Mouse (Mus musculus) spleen, adult 12 weeks (tissue): Measurements from ENCODE around the gene Dars.
"Not testable (repeated sequence)": the region's sequence is repeated elsewhere in the genome, so short reads cannot be mapped to it uniquely, and the experiment has no call there.

ENCODE experiments used
- DNase-seq: peaks from one replicate; pipeline ENCODE4 v3.0.0; 2022; ENCODE audit warnings: low spot score

Dars gene

GRCm38 (mm10) chr1:128337708-128338320 is 79.4 kb downstream of the Dars start:
- DNase-seq, result no peak

- DNase-seq, result no peak
These were observed 86.9 kb downstream of the Dars start for GRCm38 (mm10) chr1:128330313-128330712.

- DNase-seq, result no peak
These were observed 89.0 kb downstream of the Dars start, which contains the start of gene Lct for GRCm38 (mm10) chr1:128328218-128328617. TSS of gene Lct (minus strand) at chr1:128328318.

GRCm38 (mm10) chr1:128327165-128327564 is 90.0 kb downstream of the Dars start:
- no peak for DNase-seq

- no peak for DNase-seq
These were observed 92.4 kb downstream of the Dars start for GRCm38 (mm10) chr1:128324776-128325175.

- DNase-seq, result no peak
These were observed 94.0 kb downstream of the Dars start for GRCm38 (mm10) chr1:128323026-128323643.

GRCm38 (mm10) chr1:128319266-128319665 is 97.9 kb downstream of the Dars start:
- DNase-seq, result not testable (repeated sequence)

- no peak for DNase-seq
These were observed 102.5 kb downstream of the Dars start for GRCm38 (mm10) chr1:128314665-128315064.
